Mouse (Mus musculus): Measurements from ENCODE around the gene Ints13.

The Ints13 gene

DNA sequence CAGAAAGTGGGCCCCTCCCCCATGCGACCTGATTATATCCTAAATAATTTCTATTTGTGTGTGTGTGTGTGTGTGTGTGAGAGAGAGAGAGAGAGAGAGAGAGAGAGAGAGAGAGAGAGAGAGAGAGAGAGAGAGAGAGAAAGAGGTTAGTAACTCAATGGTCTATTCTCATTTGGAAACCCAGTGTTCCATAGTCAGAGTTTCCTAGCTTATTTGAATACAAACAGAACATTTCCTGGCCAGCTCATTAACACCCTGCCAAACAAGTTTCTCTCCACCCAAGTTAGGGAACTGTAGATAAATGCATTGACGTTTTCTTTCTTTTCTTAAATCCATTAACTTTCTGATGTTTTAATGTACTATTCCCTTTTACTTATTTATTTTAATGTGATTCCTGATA lies 39.6 kb downstream of the Ints13 start:
- no peak for DNase-seq

DNA sequence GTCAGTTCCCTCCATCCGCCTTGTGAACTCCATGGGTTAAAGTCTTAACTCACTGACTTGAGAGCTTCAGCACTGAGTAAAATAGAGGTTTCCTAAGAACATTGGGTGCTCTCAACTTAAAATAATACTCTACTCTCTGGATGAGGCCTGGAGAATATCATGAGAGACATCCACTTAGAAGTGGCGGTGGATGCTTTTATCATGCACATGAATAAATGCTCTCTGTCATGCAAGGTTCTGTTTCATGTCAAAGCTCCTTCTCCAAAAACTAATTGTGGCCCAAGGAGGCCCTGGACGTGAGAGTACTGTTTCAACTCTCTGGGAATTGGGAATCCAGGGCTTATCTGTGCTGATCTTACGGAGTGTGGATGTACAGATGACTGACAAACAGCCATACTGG lies 40.5 kb downstream of the Ints13 start:
- no peak for DNase-seq

DNA sequence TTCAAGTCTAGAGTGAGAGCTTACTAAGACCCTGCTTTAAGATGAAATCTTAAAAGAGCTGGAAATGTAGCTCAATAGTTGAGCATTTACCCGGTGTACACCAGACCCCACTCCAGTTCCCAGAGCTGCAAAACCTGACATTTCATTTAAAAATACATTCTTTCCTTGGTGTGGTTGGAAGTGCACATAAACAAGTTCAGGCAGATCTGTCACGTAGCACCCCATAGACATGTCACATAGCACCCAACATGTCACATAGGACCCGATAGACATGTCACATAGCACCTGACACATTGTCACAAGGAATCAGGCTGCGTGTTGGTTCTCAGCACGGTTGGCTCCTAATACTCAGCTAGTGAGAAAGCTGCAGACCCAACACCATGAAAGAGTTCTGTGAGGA lies 42.1 kb downstream of the Ints13 start:
- DNase-seq = no peak

DNA sequence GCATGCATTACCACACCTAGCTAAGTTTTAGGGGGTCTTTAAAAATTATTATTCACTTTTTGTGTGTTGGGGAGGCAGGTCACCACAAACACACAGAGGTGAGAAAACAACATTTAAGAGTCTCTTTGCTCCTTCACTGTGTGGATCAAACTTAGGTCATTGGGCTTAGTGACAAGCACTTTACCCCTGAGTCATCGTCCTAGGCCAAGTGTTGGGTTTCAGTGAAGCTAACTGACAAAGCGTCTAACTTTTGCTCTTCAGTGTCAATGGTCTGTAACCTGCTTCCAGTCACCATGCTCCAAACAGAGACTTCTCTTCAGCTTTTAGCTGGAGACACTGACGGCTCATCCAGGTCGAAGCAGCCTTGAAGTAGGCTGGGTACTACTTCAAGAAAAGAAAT lies 44.5 kb downstream of the Ints13 start:
- no peak for DNase-seq

DNA sequence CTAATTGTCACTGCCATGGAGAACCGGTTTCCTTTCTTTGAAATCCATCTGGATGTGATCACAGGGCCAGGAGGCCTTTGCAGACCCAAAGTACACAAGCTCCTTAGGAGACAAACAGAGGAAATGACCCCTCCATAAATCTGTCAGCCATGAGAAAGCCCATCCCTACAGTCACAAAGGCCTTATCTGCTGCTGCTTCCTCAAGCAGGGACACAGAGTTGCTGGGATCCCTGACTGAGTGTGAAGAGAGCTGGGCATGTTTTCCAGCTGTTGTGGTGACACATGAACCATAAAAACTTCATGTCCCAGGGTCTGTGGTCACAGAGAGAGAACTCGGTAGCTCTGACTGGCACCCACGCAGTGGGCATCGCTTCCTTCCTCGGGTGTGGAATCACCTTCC lies 46.9 kb downstream of the Ints13 start:
- peak; percentile 26 to 53 for DNase-seq

DNA sequence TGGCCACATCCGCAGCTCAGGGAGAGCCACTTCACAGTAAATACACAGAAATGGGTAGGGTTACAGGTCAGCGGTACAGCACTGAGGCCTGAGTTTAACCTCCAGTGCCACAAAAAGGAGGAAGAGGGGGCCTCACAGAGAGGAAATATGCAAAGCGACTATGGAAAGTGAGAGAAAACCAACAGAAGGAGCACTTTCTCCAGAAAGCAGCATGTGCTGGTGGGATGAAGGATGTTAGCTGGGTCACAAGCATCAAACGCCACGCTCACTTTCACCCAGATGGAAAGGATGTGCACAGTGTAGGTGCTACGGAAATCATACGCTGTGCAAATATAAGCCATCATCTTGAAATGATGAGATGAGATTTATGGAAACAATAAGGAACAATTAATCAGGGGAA lies 47.3 kb downstream of the Ints13 start:
- no peak for DNase-seq

DNA sequence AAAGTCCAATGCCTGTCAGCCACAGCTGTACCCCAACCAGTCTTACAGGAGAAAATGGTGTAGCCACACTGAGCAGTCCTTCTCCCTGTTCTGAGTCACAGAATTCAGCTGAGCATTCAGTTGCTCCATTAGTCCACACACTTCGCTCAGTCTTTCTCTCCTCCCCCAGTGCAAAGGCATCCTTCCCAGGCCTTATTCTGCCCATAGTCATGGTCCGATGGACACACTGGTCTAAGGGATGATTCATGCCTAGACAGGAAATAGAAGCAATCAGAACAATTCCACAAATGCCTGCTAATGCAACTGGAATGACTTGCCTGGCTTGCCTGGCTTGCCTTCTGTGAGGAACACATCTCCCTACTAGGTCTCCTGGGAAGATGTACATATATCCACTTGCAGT lies 50.1 kb downstream of the Ints13 start:
- no peak for DNase-seq

DNA sequence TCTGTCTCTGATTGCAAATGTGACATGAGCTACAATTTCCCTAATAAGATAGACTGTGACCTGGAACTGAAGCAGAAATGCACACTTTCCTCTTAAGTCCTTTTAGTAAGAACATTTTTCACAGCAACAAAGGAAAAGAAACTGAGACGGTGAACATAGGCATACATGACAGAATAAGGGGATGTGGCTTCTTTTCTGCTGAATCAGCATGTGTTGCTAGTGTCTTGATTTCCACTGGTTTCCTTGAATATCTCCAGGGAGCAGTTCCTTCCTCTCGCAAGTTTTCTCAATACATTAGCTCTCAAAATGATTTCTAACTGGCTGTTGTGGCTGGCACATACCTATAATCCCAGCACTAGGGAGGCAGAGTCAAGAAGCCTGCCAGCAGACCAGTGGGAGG lies 52.1 kb downstream of the Ints13 start:
- no peak for DNase-seq

DNA sequence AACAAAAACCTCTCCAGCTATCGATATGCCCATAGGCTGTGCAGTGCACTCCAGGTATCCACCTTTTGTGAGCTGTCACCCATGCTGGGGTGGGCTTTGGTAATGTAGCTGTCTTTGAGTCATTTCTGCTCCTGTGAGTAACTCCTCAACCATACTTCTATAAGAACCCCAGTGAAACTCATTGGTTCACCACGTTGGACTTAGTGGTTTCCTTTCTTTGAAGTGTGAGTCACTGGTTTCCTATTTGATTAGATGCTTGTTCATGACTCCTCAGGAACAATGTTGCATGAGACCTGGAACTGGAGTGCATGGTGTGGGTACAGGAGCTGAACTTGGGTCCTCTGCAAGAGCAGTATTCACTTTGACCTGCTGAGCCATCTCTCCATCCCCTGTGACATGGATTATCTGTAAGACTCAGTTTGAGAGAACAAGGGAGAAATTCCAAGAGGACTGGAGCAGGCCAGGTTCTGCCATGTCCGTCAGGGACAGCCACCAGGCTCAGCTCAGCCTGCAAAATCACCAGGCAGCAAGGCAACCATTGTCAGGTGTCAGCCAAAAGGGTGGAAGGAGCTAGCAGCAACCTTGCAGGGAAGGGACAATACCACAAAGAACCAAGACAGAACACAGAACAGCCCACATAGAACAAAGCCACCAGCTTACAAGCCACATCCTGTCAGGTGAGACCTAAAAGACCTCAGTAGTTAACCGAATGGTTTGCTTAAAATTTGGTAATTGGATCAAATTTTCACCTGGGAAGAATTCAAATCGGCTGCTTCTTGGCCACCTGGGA lies 56.0 kb downstream of the Ints13 start:
- no peak for DNase-seq

DNA sequence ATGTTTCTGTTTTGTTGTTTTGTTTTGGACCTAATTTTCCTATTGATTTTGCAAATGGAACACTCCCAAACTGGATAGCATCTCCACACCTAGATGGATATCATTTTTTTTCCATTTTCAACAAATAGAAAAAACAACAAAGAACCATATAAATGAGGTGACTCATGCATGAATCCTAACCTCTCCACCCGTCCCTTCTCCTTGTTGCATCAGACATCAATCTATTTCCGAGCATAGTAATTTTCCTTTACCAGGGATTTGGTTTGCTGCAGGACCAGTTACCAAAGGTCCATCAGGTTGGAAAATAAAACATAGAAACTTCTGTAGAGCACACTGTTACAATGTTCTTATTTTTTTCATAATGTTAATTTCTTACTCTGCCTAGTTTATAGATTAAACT lies 58.6 kb downstream of the Ints13 start:
- no peak for DNase-seq

DNA sequence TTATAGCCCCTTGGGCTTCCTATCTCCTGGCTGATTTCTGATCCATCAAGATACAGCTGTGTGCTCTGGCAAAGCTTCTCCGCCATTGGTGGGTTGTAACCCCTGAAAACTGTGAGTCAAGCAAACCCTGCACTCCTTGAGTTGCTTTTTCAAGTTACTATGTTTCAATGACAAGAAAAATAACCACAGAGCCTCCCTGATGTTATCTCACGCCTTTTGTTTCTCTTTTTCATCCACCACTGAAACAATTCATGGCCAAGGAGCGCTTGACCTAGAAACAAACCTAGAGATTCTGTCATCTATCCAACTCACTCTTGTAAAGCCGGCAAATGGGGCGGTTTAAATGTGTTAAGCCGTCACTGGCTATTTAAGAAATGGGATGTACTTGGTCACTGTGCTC lies 61.7 kb downstream of the Ints13 start:
- no peak for DNase-seq

DNA sequence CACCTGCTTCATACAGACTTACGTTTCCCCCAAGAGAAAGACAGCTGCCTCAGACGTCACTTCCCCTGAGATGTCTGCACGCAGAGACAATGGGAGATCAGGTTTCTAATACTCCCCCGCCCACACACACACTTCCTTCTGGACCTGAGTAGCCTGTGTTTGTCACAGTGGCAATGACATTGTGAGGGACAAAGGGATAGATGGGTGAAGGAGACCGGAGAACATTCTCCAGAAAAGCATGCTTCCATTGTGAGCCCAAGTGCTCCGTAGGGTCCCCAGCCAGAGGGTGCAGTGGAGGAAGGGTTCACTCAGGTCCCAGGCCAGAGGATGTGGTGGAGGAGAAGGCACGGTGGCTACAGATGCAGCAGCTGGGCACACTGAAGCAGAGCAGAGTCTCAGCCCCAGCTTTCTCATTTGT lies 63.1 kb downstream of the Ints13 start:
- no peak for DNase-seq

DNA sequence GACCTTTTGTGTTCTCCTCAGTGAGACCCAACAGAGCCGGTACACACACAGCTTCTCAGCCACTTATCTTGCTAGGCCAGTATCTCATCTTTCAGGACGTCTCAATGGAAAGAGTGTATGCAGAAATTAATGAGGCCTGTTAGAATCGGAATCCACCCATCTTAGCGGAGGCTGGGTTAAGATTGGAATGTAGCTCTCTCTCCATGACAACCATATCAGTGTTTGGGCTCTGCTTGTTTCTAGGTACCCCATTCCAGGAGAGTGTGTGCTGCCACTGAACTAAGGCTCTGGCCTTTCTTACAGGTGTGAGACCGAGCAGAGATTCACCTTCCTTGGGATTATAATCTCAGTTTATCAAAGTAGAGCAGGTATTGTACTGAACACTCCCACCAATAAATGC lies 63.7 kb downstream of the Ints13 start:
- DNase-seq = no peak

DNA sequence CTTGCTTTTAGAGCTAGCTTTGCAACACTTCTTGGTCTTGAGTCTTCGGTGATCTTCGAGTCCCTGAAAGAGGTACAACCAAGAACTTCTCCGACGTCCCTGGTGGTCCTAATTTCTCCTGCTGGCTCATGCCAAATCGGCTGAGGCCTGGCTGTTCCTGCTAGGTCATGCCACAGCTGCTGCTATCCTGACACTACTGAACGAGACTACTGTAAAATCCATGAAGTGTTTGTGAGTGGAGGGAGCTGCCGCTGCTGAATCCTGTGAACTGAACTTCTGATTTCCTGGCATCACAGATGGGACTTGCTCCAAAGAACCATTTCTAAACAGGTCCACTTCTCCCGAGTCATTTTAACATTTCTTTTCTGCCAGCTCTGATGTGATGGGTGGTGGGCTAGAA lies 64.3 kb downstream of the Ints13 start:
- DNase-seq = no peak

DNA sequence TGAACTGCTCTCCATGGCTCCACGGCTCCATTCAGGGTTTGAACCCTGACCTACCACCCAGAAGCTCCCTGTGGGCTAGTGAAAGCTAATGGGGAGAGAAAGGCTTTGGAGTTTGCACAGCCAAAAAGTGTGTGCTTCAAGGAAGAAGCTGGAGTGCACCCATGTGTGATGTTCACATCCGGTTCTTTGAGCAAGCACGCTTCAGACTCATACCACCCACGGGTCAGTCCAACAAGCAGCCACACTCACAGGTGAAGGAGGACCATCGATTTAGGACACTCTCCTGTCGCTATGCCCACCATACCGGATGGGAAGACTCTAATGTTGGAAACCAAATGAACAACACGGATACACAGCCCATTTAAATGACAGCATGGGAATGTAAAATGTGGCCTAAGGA lies 66.1 kb downstream of the Ints13 start:
- no peak for DNase-seq

DNA sequence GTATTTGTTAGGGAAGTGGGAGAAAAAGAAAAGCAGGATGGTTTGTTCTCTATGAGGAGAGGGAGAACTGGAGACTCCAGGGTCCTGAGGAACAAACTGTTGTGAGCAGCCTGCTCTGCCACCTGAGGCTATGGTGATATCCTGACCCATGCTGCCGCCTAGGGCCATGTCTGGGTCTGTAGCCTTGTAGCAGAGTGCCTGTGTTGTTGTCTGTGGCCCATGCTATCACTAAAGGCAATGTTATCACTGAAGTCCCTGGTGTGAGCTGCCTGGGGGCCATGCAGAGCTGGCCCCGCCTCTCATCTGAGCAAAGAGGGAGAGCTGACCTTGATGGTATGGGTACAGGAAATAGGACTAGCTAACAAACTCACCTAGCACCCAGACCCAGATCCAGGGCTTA lies 67.7 kb downstream of the Ints13 start:
- no peak for DNase-seq

DNA sequence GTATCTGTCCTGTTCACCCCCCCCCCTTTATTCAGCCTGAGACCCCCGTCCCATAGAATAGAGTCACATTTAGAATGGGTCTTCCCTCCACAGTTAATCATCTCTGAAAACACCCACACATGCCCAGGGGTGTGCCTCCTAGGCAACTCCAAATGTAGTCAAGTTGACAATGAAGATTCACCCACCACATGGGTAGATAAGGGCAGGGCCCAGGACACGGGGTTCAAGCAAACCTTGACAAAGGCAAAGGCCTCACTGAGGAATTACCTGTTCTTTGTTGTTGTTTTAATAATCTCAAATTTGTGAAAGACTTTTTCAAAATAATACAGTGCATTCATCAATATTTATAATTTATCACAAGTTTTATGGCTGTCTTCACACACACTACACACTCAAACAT lies 73.2 kb downstream of the Ints13 start:
- DNase-seq = no peak

DNA sequence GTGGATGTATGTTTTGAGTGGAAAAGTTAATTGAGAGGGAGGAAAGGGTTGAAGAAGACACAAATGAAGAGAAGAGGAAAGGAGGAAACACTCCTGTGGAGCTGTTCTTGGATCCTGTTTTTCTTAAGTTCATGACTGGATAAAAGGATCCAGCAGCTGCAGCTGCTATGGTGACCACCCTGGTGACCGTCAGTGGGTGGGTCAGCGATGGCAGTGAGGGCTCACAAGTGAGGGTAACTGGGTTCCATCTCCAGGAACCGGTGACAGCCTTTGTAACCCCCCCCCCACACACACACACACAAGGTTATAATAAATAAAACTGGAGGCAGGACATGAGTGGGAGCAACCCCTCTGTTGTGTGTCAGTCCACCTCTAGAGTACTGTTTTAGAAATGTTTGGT lies 74.8 kb downstream of the Ints13 start:
- DNase-seq = no peak

DNA sequence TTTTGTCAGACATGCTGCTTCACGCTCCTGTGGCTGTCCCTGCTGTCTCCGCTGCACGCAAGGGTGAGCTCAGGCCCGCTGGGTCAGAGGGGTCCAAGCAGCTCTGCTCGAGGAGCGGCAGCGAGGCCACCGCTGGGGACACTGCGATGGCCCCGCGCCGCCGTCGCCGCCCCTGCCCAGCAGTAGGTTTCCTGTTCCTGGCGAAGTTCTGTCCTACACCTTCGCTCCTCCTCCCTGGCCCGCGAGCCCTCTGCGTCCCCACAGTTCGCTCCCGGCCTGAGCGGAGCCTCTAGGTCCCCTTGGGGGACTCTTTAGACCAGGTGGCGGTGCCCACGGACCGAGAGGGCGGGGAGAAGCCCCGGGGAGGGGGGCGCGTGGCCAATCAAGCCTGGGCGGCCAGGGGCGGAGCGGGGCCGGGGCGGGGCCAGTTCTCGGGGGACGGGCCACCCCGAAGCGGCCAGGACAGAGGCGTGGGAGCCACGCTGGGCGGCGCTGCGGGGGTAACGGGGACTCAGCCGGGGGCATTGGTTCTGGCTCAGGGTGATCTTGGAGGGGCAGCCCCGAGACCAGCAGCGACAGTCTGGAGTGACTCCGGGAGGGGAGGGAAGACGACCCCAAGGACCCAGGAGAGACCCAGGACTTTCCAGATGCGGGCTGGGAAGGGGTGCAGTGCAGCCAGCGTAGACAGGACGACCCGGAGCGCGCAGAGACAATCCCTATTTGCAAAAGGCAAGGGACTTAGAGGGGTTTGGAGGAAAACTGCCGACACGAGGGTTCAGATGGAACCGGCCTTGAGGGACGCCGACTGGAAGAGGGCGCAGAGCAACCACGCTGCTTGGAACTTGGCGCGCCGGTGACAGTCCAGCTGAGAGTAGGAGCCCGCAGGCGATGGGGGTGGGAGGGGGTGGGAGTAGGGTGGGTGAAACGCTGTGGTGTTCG lies 75.5 kb downstream of the Ints13 start, which contains the start of gene Itpr2:
TSS of gene Itpr2 (minus strand) at position 358 of the 939 bp plus-strand sequence.
- peak; percentile 85 to 88 for DNase-seq

DNA sequence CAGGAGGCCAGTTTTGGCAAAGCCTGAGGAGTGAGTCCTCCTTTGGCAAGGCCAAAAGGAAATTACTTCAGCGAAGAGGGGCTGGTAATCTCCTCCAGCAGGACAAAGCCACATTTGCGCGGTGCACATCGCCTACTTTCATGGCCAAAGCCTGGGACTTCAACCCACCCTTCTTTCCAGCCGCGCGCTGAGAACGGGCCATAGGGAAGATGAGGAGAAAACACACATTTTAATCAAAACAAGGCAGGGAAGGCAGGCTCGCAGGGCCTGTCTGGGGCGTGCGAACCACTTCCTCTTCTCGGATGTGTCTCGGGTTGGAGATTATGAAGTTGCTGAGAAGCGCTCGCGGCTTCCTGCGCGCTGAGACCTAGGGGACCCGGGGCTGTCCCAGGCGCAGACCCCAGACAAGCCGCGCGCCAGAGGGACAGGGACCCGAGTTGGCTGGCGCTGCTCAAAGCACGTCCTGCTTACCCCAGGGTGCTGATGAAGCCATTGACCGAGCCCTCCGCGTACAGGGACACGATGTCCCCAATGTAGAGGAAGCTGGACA lies 76.2 kb downstream of the Ints13 start:
- DNase-seq = peak in 1 of 2 experiments; percentile 52

DNA sequence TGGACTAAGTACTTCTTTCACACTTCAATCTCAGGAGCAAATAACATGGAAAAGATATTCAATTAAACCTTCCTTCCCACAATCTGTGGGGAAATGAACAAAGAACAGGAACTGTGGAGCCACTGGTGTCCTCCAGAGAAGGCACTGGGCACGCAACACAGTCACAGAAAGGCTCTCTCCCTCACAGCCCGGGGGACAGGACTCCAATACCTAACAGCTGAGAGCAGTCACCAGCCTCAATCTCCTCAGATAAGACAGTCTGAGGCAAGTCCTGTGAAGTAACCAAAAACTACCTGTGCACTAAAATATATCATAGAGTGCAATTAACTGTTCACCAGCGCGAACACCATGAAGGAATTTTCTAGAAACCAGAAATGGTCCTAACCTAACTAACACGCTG lies 76.9 kb downstream of the Ints13 start:
- no peak for DNase-seq

DNA sequence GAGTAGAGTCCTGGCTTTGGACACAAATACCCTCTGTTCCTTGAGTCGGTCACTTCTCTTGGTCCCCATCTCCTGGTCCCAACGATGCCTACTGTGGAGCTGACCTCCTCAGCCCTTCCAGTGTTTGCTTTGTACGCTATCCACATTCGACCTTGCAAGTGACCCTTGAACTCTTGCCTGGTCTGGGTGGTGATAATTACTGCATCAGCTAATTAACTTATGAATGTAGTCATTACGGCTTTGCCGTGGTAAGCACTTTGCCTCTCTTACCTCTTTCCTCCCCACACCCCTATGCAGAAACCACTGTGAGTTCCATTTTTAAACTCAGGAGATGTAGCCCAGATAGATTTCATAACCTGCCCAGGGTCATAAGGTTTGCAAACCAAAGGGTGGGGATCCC lies 77.4 kb downstream of the Ints13 start:
- peak; percentile 49 to 64 for DNase-seq
